Comparison of ENCODE assay signal across 16 mouse cellular contexts in the genomic region with DNA sequence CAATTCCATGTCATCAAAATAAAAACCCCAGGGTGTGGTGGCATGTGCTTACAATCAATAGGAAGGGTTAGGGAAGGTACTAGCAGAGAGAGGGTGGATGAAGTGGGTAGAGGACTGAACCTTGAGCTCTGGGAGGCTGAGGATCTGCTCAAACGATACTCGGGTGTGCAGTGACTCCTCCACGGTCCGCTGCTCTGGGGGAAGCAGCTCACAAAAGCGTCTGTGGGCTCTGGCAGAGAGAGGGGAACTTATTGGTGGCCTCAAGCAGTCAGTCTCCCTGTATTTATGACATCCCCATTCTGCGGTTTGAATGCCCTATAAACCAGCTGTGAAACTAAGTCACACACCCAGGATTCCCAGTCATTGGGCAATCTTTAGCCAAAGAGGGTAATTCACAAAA. TPM values are rescaled to one million over a fixed set of nuclear protein-coding genes. Genes with fewer than 3 reads are reported as not detected.
DNase-seq lines count a peak whose midpoint lies in the region; ATAC-seq and TF ChIP-seq lines count a peak whose summit lies in the region.
"Had no signal": no experiment of that assay in that cellular context is flagged by ENCODE, and none has a peak within 500 bp of the region (broad histone marks: within the 10 kb centered on the region; RNA-seq: fewer than 3 reads in every experiment).

No protein-coding gene starts in this region.

- in situ Hi-C loops in CH12.LX (cut with MboI; ENCODE audit: low pct_ligation_motif_present, low pct_unique_long_range_greater_than_20kb, low sequenced_read_pairs): no loop called here

- H3K4me1 ChIP-seq in CH12.LX (ENCODE audit: control insufficient read depth in 1 of 2, insufficient read depth in 2 of 2): peaks cover 16 to 33% of the 10 kb centered on the region in 2 experiments; a peak in 3 of 4 replicates
- peaks cover 26% of the 10 kb centered on the region for H3K4me1 ChIP-seq in liver, postnatal 0 days (ENCODE audit: insufficient read depth)

- no peak for TF ChIP-seq RAD21 in CH12.LX (IDR thresholded peaks at IDR 0.05; ENCODE audit: low read depth, low read length)

- no peak for ATAC-seq in liver, postnatal 0 days
- ATAC-seq: midbrain, embryonic 15.5 days had no signal

- WGBS in liver, postnatal 0 days (ENCODE audit: insufficient replicate concordance): 37% methylated on average over 6 of the region's 6 CpGs

- no peak for TF ChIP-seq EP300 in CH12.LX (IDR thresholded peaks at IDR 0.05; ENCODE audit: low read length)
- no peak for TF ChIP-seq EP300 in liver, postnatal 0 days (IDR thresholded peaks at IDR 0.05; ENCODE audit: low read depth)

- peaks cover 25 to 32% of the 10 kb centered on the region in 2 experiments for H3K36me3 ChIP-seq in CH12.LX (replicated peaks in 1 of 2; ENCODE audit: control insufficient read depth in 1 of 2, insufficient read depth in 1 of 2, low read length in 1 of 2)
- H3K36me3 ChIP-seq in liver, postnatal 0 days (replicated peaks; ENCODE audit: insufficient read depth, low read length): peaks cover 35% of the 10 kb centered on the region

- no peak overlapping the region for H3K9ac ChIP-seq in CH12.LX (ENCODE audit: insufficient read depth, low read depth)
- H3K9ac ChIP-seq in liver, postnatal 0 days (replicated peaks): peak overlapping the region; percentile 26
- H3K9ac ChIP-seq: embryonic facial prominence, embryonic 12.5 days; hindbrain, embryonic 14.5 days; midbrain, embryonic 15.5 days had no signal

- H3K4me3 ChIP-seq in CH12.LX (replicated peaks in 1 of 3; ENCODE audit: low read depth in 2 of 3, low read length in 2 of 3, poor library complexity in 1 of 3): no peak overlapping the region
- H3K4me3 ChIP-seq in liver, postnatal 0 days (ENCODE audit: low read depth, low read length): no peak overlapping the region
- H3K4me3 ChIP-seq: embryonic facial prominence, embryonic 12.5 days; midbrain, embryonic 15.5 days had no signal

- no peak overlapping the region for H3K27ac ChIP-seq in CH12.LX (ENCODE audit: insufficient read depth, low read depth)
- no peak overlapping the region for H3K27ac ChIP-seq in liver, postnatal 0 days (ENCODE audit: low read depth)
- H3K27ac ChIP-seq: embryonic facial prominence, embryonic 12.5 days; hindbrain, embryonic 14.5 days; midbrain, embryonic 15.5 days had no signal

- no peak for TF ChIP-seq POLR2A in CH12.LX (IDR thresholded peaks at IDR 0.05; ENCODE audit: low read depth, low read length)

- peaks cover 5% of the 10 kb centered on the region; the same call in 1 of the 2 replicates for H3K79me2 ChIP-seq in CH12.LX (replicated peaks; ENCODE audit: control insufficient read depth, extremely low read depth, insufficient read depth, poor library complexity, severe bottlenecking)

- dilution Hi-C loops in CH12.LX (cut with MboI; ENCODE audit: extremely low pct_ligation_motif_present, extremely low pct_unique_long_range_greater_than_20kb, low sequenced_read_pairs): no loop called here

- no peaks in the 10 kb centered on the region for H3K27me3 ChIP-seq in CH12.LX (replicated peaks)
- H3K27me3 ChIP-seq in liver, postnatal 0 days (ENCODE audit: insufficient read depth, low read length): no peaks in the 10 kb centered on the region
- H3K27me3 ChIP-seq: embryonic facial prominence, embryonic 12.5 days had no signal

- TF ChIP-seq CTCF in CH12.LX (conservative IDR thresholded peaks at IDR 0.05 in 1 of 2, IDR thresholded peaks at IDR 0.05 in 1 of 2; ENCODE audit: low read depth in 2 of 2, low read length in 2 of 2): no peak
- TF ChIP-seq CTCF in liver, postnatal 0 days (IDR thresholded peaks at IDR 0.05; ENCODE audit: low read depth): no peak

- peak; percentile 44 for DNase-seq in kidney, adult 9 months
- DNase-seq in kidney, postnatal 4 days: no peak
- DNase-seq in CH12.LX (ENCODE audit: extremely low read depth): no peak
- peak; percentile 36 for DNase-seq in kidney, postnatal 10 days
- DNase-seq in liver, postnatal 0 days: no peak
- no peak for DNase-seq in adrenal gland, postnatal 36 days
- no peak for DNase-seq in layer of hippocampus, postnatal 14 days (ENCODE audit: low spot score in 2 of 2)
- no peak for DNase-seq in left cerebral cortex, adult 18-20 months (ENCODE audit: low spot score in 2 of 2)
- DNase-seq: adrenal gland, adult 2 months; cerebellum, adult 8-10 months; gastrocnemius, postnatal 14 days; heart, postnatal 14 days; thymus, postnatal 25 days had no signal

- H3K9me3 ChIP-seq in CH12.LX (replicated peaks; ENCODE audit: low read length): no peaks in the 10 kb centered on the region
- H3K9me3 ChIP-seq in liver, postnatal 0 days (ENCODE audit: low read length): no peaks in the 10 kb centered on the region
- H3K9me3 ChIP-seq: embryonic facial prominence, embryonic 12.5 days; midbrain, embryonic 15.5 days had no signal

- H3K4me2 ChIP-seq in CH12.LX (ENCODE audit: insufficient read depth, low read depth, poor library complexity, severe bottlenecking): 0 out of 2 replicates have a peak overlapping the region, but pooled peaks have one; percentile 90
- H3K4me2 ChIP-seq in liver, postnatal 0 days (ENCODE audit: low read depth, low read length): peak overlapping the region; percentile 98
- H3K4me2 ChIP-seq: embryonic facial prominence, embryonic 12.5 days; hindbrain, embryonic 14.5 days; midbrain, embryonic 15.5 days had no signal

TF ChIP-seq in CH12.LX, 34 proteins besides CTCF, POLR2A, EP300 and RAD21:
- no peak for TF ChIP-seq ELF1 (IDR thresholded peaks at IDR 0.05; ENCODE audit: low read depth, low read length)
- no peak for TF ChIP-seq RCOR1 (conservative IDR thresholded peaks at IDR 0.05; ENCODE audit: low read depth, low read length)
- no peak for TF ChIP-seq NRF1 (IDR thresholded peaks at IDR 0.05; ENCODE audit: low read depth, low read length)
- TF ChIP-seq PAX5 (IDR thresholded peaks at IDR 0.05; ENCODE audit: low read length): no peak
- no peak for TF ChIP-seq UBTF (IDR thresholded peaks at IDR 0.05; ENCODE audit: low read depth, low read length)
- TF ChIP-seq TBP (conservative IDR thresholded peaks at IDR 0.05; ENCODE audit: low read depth, low read length): no peak
- TF ChIP-seq CHD1 (IDR thresholded peaks at IDR 0.05; ENCODE audit: low read depth, low read length): no peak
- TF ChIP-seq POLR2AphosphoS2 (IDR thresholded peaks at IDR 0.05; ENCODE audit: low read depth, low read length): no peak
- no peak for TF ChIP-seq MYC (IDR thresholded peaks at IDR 0.05; ENCODE audit: low read depth, low read length)
- TF ChIP-seq JUN (IDR thresholded peaks at IDR 0.05; ENCODE audit: insufficient read depth, low read depth, low read length): no peak
- TF ChIP-seq ETS1 (conservative IDR thresholded peaks at IDR 0.05; ENCODE audit: low read depth, low read length): no peak

RNA-seq across cellular contexts. Expression of gene Cib1, which starts 2.4 kb away (rescaled TPM):
- total RNA-seq in CH12.LX (2012; rRNA removed) (69.6 and 73.1 TPM in 2 replicates), CH12.LX (2014; rRNA removed) (29.1 and 29.5 TPM in 2 replicates)
- polyA plus RNA-seq in CH12.LX (2012; ENCODE audit: insufficient read length, low read depth): 48.1 and 51.8 TPM in 2 replicates
- 79.4 and 89.2 TPM in 2 replicates for polyA plus RNA-seq in liver, postnatal 0 days (2015; fragmentation: Nextera tagmentation; extraction: Ambion mirVana)
- 10 to 100 TPM; 65.1 to 70.1 TPM for total RNA-seq in adrenal gland, postnatal 36 days (2021)
- 10 to 100 TPM; 28.1 to 28.8 TPM for total RNA-seq in layer of hippocampus, postnatal 14 days (2021)
- total RNA-seq in left cerebral cortex, adult 18-20 months (2021): 10 to 100 TPM; 20.4 to 24.3 TPM

RNA-seq across cellular contexts. Expression of gene Gdpgp1, which starts 2.5 kb away (rescaled TPM):
- total RNA-seq in CH12.LX (2012; rRNA removed) (3.6 and 4.2 TPM in 2 replicates), CH12.LX (2014; rRNA removed) (1.9 and 2.0 TPM in 2 replicates)
- 2.9 and 3.0 TPM in 2 replicates for polyA plus RNA-seq in CH12.LX (2012; ENCODE audit: insufficient read length, low read depth)
- 1.5 and 1.6 TPM in 2 replicates for polyA plus RNA-seq in liver, postnatal 0 days (2015; fragmentation: Nextera tagmentation; extraction: Ambion mirVana)
- 1 to 10 TPM; 3.8 to 3.9 TPM for total RNA-seq in adrenal gland, postnatal 36 days (2021)
- 1 to 10 TPM; 6.3 to 6.4 TPM for total RNA-seq in layer of hippocampus, postnatal 14 days (2021)
- 1 to 10 TPM; 5.3 to 6.4 TPM for total RNA-seq in left cerebral cortex, adult 18-20 months (2021)

RNA-seq across cellular contexts. Expression of gene Ttll13, which starts 16.0 kb away (rescaled TPM):
- total RNA-seq in CH12.LX (2012; rRNA removed) (0.59 TPM in 2 replicates), CH12.LX (2014; rRNA removed) (not detected in 2 replicates)
- polyA plus RNA-seq in CH12.LX (2012; ENCODE audit: insufficient read length, low read depth): 0.55 TPM in 1 of 2 replicates, not detected in the other
- 0.43 TPM in 2 replicates for polyA plus RNA-seq in liver, postnatal 0 days (2015; fragmentation: Nextera tagmentation; extraction: Ambion mirVana)
- under 1 TPM; 0.59 to 0.83 TPM for total RNA-seq in adrenal gland, postnatal 36 days (2021)
- 1 to 10 TPM in 1 of 2 experiments, under 1 TPM in 1; 0.95 to 1.6 TPM for total RNA-seq in layer of hippocampus, postnatal 14 days (2021)
- total RNA-seq in left cerebral cortex, adult 18-20 months (2021): 1 to 10 TPM; 1.9 to 3.0 TPM

RNA-seq across cellular contexts. Expression of gene Ngrn, which starts 30.8 kb away (rescaled TPM):
- 32.1 and 33.3 TPM in 2 replicates for total RNA-seq in CH12.LX (2012; rRNA removed)
- total RNA-seq in CH12.LX (2014; rRNA removed): 43.2 and 45.6 TPM in 2 replicates
- polyA plus RNA-seq in CH12.LX (2012; ENCODE audit: insufficient read length, low read depth): 28.3 and 30.9 TPM in 2 replicates
- 20.9 and 23.1 TPM in 2 replicates for polyA plus RNA-seq in liver, postnatal 0 days (2015; fragmentation: Nextera tagmentation; extraction: Ambion mirVana)
- 10 to 100 TPM; 43.1 to 58.6 TPM for total RNA-seq in adrenal gland, postnatal 36 days (2021)
- 10 to 100 TPM; 38.9 to 39.3 TPM for total RNA-seq in layer of hippocampus, postnatal 14 days (2021)
- total RNA-seq in left cerebral cortex, adult 18-20 months (2021): 10 to 100 TPM; 41.8 to 47.0 TPM

RNA-seq across cellular contexts. Expression of gene Vps33b, which starts 39.3 kb away (rescaled TPM):
- total RNA-seq in CH12.LX (2012; rRNA removed) (20.6 and 23.2 TPM in 2 replicates), CH12.LX (2014; rRNA removed) (15.5 and 15.8 TPM in 2 replicates)
- polyA plus RNA-seq in CH12.LX (2012; ENCODE audit: insufficient read length, low read depth): 16.6 and 20.4 TPM in 2 replicates
- polyA plus RNA-seq in liver, postnatal 0 days (2015; fragmentation: Nextera tagmentation; extraction: Ambion mirVana): 2.5 and 2.9 TPM in 2 replicates
- total RNA-seq in adrenal gland, postnatal 36 days (2021): 10 to 100 TPM; 19.1 to 31.5 TPM
- total RNA-seq in layer of hippocampus, postnatal 14 days (2021): 10 to 100 TPM; 21.4 TPM
- 10 to 100 TPM; 18.8 to 21.6 TPM for total RNA-seq in left cerebral cortex, adult 18-20 months (2021)

Comparison
In these comparisons a context has a peak if more than half of its experiments do, and no peak if none do; other contexts are left out.
1. DNase-seq: peak in kidney, adult 9 months (single experiment) and kidney, postnatal 10 days (single experiment); none in kidney, postnatal 4 days (0 of 2), CH12.LX (single experiment), liver, postnatal 0 days (single experiment), adrenal gland, postnatal 36 days (0 of 2), layer of hippocampus, postnatal 14 days (0 of 2) and left cerebral cortex, adult 18-20 months (0 of 2).